Comparison of ENCODE assay signal across 18 mouse cellular contexts in genomic region chr7:24390512-24390911, GRCm38 (mm10). TPM values are rescaled to one million over a fixed set of nuclear protein-coding genes. Genes with fewer than 3 reads are reported as not detected.
A peak's percentile ranks its signal among the peaks of the same experiment; 100 is the strongest.
DNase-seq lines count a peak whose midpoint lies in the region; ATAC-seq and TF ChIP-seq lines count a peak whose summit lies in the region.
"Had no signal": no experiment of that assay in that cellular context is flagged by ENCODE, and none has a peak within 500 bp of the region (broad histone marks: within the 10 kb centered on the region; RNA-seq: fewer than 3 reads in every experiment).

No protein-coding gene starts in this region.

- H3K79me2 ChIP-seq in CH12.LX (replicated peaks; ENCODE audit: control insufficient read depth, extremely low read depth, insufficient read depth, poor library complexity, severe bottlenecking): no peaks in the 10 kb centered on the region

- no peak overlapping the region for H3K9ac ChIP-seq in CH12.LX (ENCODE audit: insufficient read depth, low read depth)
- no peak overlapping the region for H3K9ac ChIP-seq in hindbrain, embryonic 16.5 days (ENCODE audit: low read depth, low read length)
- no peak overlapping the region for H3K9ac ChIP-seq in neural tube, embryonic 14.5 days (replicated peaks; ENCODE audit: low read depth, low read length)
- H3K9ac ChIP-seq: lung, embryonic 14.5 days had no signal

- WGBS in hindbrain, embryonic 16.5 days: 51% methylated on average over 6 of the region's 7 CpGs
- 23% methylated on average over 7 of the region's 7 CpGs for WGBS in neural tube, embryonic 14.5 days

- no peak overlapping the region for H3K4me3 ChIP-seq in gastrocnemius, adult 2 months
- no peak overlapping the region for H3K4me3 ChIP-seq in CH12.LX (replicated peaks in 1 of 3; ENCODE audit: low read depth in 2 of 3, low read length in 2 of 3, poor library complexity in 1 of 3)
- H3K4me3 ChIP-seq in hindbrain, embryonic 16.5 days (ENCODE audit: low read length): no peak overlapping the region
- H3K4me3 ChIP-seq in neural tube, embryonic 14.5 days (ENCODE audit: low read depth, low read length): no peak overlapping the region

- no peak overlapping the region for H3K4me2 ChIP-seq in CH12.LX (ENCODE audit: insufficient read depth, low read depth, poor library complexity, severe bottlenecking)
- H3K4me2 ChIP-seq in hindbrain, embryonic 16.5 days (ENCODE audit: low read length): peak overlapping the region; percentile 28; the same call in 1 of the 2 replicates
- peak overlapping the region; percentile 34; the same call in 1 of the 2 replicates for H3K4me2 ChIP-seq in neural tube, embryonic 14.5 days (ENCODE audit: low read depth, low read length)
- H3K4me2 ChIP-seq: midbrain, embryonic 11.5 days had no signal

- TF ChIP-seq RAD21 in CH12.LX (IDR thresholded peaks at IDR 0.05; ENCODE audit: low read depth, low read length): no peak

- peaks cover 0 to 2% of the 10 kb centered on the region in 2 experiments for H3K36me3 ChIP-seq in CH12.LX (replicated peaks in 1 of 2; ENCODE audit: control insufficient read depth in 1 of 2, insufficient read depth in 1 of 2, low read length in 1 of 2)
- H3K36me3 ChIP-seq in hindbrain, embryonic 16.5 days (ENCODE audit: control insufficient read depth, insufficient read depth, low read length): no peaks in the 10 kb centered on the region
- no peaks in the 10 kb centered on the region for H3K36me3 ChIP-seq in neural tube, embryonic 14.5 days (ENCODE audit: control insufficient read depth, insufficient read depth, low read length)

- no peak for DNase-seq in gastrocnemius, adult 2 months
- DNase-seq in gastrocnemius, postnatal 4 days (ENCODE audit: low spot score in 2 of 2): no peak
- DNase-seq in CH12.LX (ENCODE audit: extremely low read depth): peak; percentile 40
- no peak for DNase-seq in cerebellum, adult 8-10 months
- DNase-seq in natural killer cell, adult 2 months (ENCODE audit: low spot score in 2 of 2): no peak
- DNase-seq in left cerebral cortex, postnatal 36 days (ENCODE audit: low spot score in 2 of 2): no peak
- DNase-seq: cerebellum, adult 11 months; heart, adult 18-20 months; heart, postnatal 10 days; kidney, adult 11 months had no signal

- in situ Hi-C loops in CH12.LX (cut with MboI; ENCODE audit: low pct_ligation_motif_present, low pct_unique_long_range_greater_than_20kb, low sequenced_read_pairs): loop anchor here (25.0 kb wide), 1 partner anchor 428 kb away; the partner anchor contains the start of genes Vmn1r180 and Vmn1r181

- no peaks in the 10 kb centered on the region for H3K27me3 ChIP-seq in CH12.LX (replicated peaks)
- H3K27me3 ChIP-seq in hindbrain, embryonic 16.5 days (replicated peaks; ENCODE audit: control insufficient read depth, insufficient read depth, low read length): no peaks in the 10 kb centered on the region
- H3K27me3 ChIP-seq in neural tube, embryonic 14.5 days (ENCODE audit: control insufficient read depth, insufficient read depth, low read length): no peaks in the 10 kb centered on the region

- peaks cover 15 to 47% of the 10 kb centered on the region in 2 experiments for H3K4me1 ChIP-seq in CH12.LX (ENCODE audit: control insufficient read depth in 1 of 2, insufficient read depth in 2 of 2)
- peaks cover 3% of the 10 kb centered on the region; the same call in 1 of the 2 replicates for H3K4me1 ChIP-seq in hindbrain, embryonic 16.5 days (ENCODE audit: control insufficient read depth, insufficient read depth, low read depth, low read length)
- H3K4me1 ChIP-seq in neural tube, embryonic 14.5 days (ENCODE audit: control insufficient read depth, insufficient read depth, low read length): peaks cover 2% of the 10 kb centered on the region; the same call in 1 of the 2 replicates

- H3K9me3 ChIP-seq in CH12.LX (replicated peaks; ENCODE audit: low read length): no peaks in the 10 kb centered on the region
- no peaks in the 10 kb centered on the region for H3K9me3 ChIP-seq in hindbrain, embryonic 16.5 days (ENCODE audit: control insufficient read depth, low read length)
- no peaks in the 10 kb centered on the region for H3K9me3 ChIP-seq in neural tube, embryonic 14.5 days (ENCODE audit: control insufficient read depth, low read length)

- TF ChIP-seq CTCF in gastrocnemius, adult 2 months (IDR thresholded peaks at IDR 0.05): no peak
- no peak for TF ChIP-seq CTCF in CH12.LX (conservative IDR thresholded peaks at IDR 0.05 in 1 of 2, IDR thresholded peaks at IDR 0.05 in 1 of 2; ENCODE audit: low read depth in 2 of 2, low read length in 2 of 2)

- TF ChIP-seq EP300 in CH12.LX (IDR thresholded peaks at IDR 0.05; ENCODE audit: low read length): no peak

- dilution Hi-C loops in CH12.LX (cut with MboI; ENCODE audit: extremely low pct_ligation_motif_present, extremely low pct_unique_long_range_greater_than_20kb, low sequenced_read_pairs): no loop called here

- TF ChIP-seq POLR2A in CH12.LX (IDR thresholded peaks at IDR 0.05; ENCODE audit: low read depth, low read length): no peak

- no peak for ATAC-seq in hindbrain, embryonic 16.5 days
- peak; percentile 35 for ATAC-seq in neural tube, embryonic 14.5 days (ENCODE audit: low read depth)

- intact Hi-C loops in gastrocnemius, adult 2 months (cut with DNase I): no loop called here
- intact Hi-C loops in left cerebral cortex, postnatal 36 days (cut with DNase I): no loop called here

- peak overlapping the region; percentile 80 for H3K27ac ChIP-seq in gastrocnemius, adult 2 months
- no peak overlapping the region for H3K27ac ChIP-seq in CH12.LX (ENCODE audit: insufficient read depth, low read depth)
- no peak overlapping the region for H3K27ac ChIP-seq in hindbrain, embryonic 16.5 days (ENCODE audit: low read depth, low read length)
- H3K27ac ChIP-seq in neural tube, embryonic 14.5 days (ENCODE audit: low read depth, low read length): peak overlapping the region; percentile 25; the same call in 1 of the 2 replicates

TF ChIP-seq in CH12.LX, 34 proteins besides CTCF, POLR2A, EP300 and RAD21:
- TF ChIP-seq POLR2AphosphoS2 (IDR thresholded peaks at IDR 0.05; ENCODE audit: low read depth, low read length) (no peak), MYC (IDR thresholded peaks at IDR 0.05; ENCODE audit: low read depth, low read length) (no peak), GABPA (IDR thresholded peaks at IDR 0.05; ENCODE audit: insufficient replicate concordance, low read depth, low read length) (no peak), USF1 (IDR thresholded peaks at IDR 0.05; ENCODE audit: low read depth, low read length) (no peak), BHLHE40 (IDR thresholded peaks at IDR 0.05; ENCODE audit: low read depth, low read length) (peak; percentile 79), ZC3H11A (IDR thresholded peaks at IDR 0.05; ENCODE audit: low read depth, low read length) (no peak)
TF ChIP-seq in CH12.LX: peak in this region for 1.

RNA-seq across cellular contexts. Expression of gene Smg9, which starts 8.9 kb away (rescaled TPM):
- total RNA-seq in gastrocnemius, adult 2 months (2021): 10 to 100 TPM in 1 of 2 experiments, 1 to 10 TPM in 1; 9.4 to 10.2 TPM
- total RNA-seq in gastrocnemius, postnatal 4 days (2021): 10 to 100 TPM; 18.1 to 21.1 TPM
- total RNA-seq in CH12.LX (2012; rRNA removed) (19.1 and 20.5 TPM in 2 replicates), CH12.LX (2014; rRNA removed) (16.9 and 19.9 TPM in 2 replicates)
- polyA plus RNA-seq in CH12.LX (2012; ENCODE audit: insufficient read length, low read depth): 24.6 and 26.8 TPM in 2 replicates
- 38.2 and 38.9 TPM in 2 replicates for polyA plus RNA-seq in hindbrain, embryonic 16.5 days (2015; fragmentation: Nextera tagmentation; extraction: Ambion mirVana)
- polyA plus RNA-seq in neural tube, embryonic 14.5 days (2014; fragmentation: Nextera tagmentation; extraction: Ambion mirVana): 32.9 and 34.9 TPM in 2 replicates
- total RNA-seq in left cerebral cortex, postnatal 36 days (2021): 10 to 100 TPM; 39.6 to 51.1 TPM

RNA-seq across cellular contexts. Expression of gene Kcnn4, which starts 20.4 kb away (rescaled TPM):
- total RNA-seq in gastrocnemius, adult 2 months (2021): under 1 TPM; 0.25 to 0.64 TPM
- under 1 TPM; 0.61 to 0.93 TPM for total RNA-seq in gastrocnemius, postnatal 4 days (2021)
- 7.6 and 10.5 TPM in 2 replicates for total RNA-seq in CH12.LX (2012; rRNA removed)
- 12.9 and 14.3 TPM in 2 replicates for total RNA-seq in CH12.LX (2014; rRNA removed)
- 8.2 and 10.6 TPM in 2 replicates for polyA plus RNA-seq in CH12.LX (2012; ENCODE audit: insufficient read length, low read depth)
- 2.5 and 3.2 TPM in 2 replicates for polyA plus RNA-seq in hindbrain, embryonic 16.5 days (2015; fragmentation: Nextera tagmentation; extraction: Ambion mirVana)
- polyA plus RNA-seq in neural tube, embryonic 14.5 days (2014; fragmentation: Nextera tagmentation; extraction: Ambion mirVana): 2.0 and 2.1 TPM in 2 replicates
- total RNA-seq in left cerebral cortex, postnatal 36 days (2021): under 1 TPM; 0.42 to 0.77 TPM

RNA-seq across cellular contexts. Expression of gene Lypd5, which starts 41.5 kb away (rescaled TPM):
- total RNA-seq in gastrocnemius, adult 2 months (2021): not detected
- not detected for total RNA-seq in gastrocnemius, postnatal 4 days (2021)
- not detected in 2 replicates for total RNA-seq in CH12.LX (2012; rRNA removed)
- total RNA-seq in CH12.LX (2014; rRNA removed): not detected in 2 replicates
- polyA plus RNA-seq in CH12.LX (2012; ENCODE audit: insufficient read length, low read depth): not detected in 2 replicates
- polyA plus RNA-seq in hindbrain, embryonic 16.5 days (2015; fragmentation: Nextera tagmentation; extraction: Ambion mirVana): not detected in 2 replicates
- not detected in 2 replicates for polyA plus RNA-seq in neural tube, embryonic 14.5 days (2014; fragmentation: Nextera tagmentation; extraction: Ambion mirVana)
- total RNA-seq in left cerebral cortex, postnatal 36 days (2021): not detected
- total RNA-seq: adrenal gland, postnatal 4 days; ES-E14; heart, adult 18-20 months; heart, postnatal 10 days; layer of hippocampus, adult 8-10 months had no signal
- polyA plus RNA-seq: lung, embryonic 14.5 days; midbrain, embryonic 11.5 days had no signal

RNA-seq across cellular contexts. Expression of gene Tescl, which starts 56.8 kb away (rescaled TPM):
- not detected for total RNA-seq in gastrocnemius, adult 2 months (2021)
- under 1 TPM in 1 of 2 experiments, not detected in 1; 0.31 TPM for total RNA-seq in gastrocnemius, postnatal 4 days (2021)
- total RNA-seq in CH12.LX (2012; rRNA removed): not detected in 2 replicates
- not detected in 2 replicates for total RNA-seq in CH12.LX (2014; rRNA removed)
- polyA plus RNA-seq in CH12.LX (2012; ENCODE audit: insufficient read length, low read depth): not detected in 2 replicates
- polyA plus RNA-seq in hindbrain, embryonic 16.5 days (2015; fragmentation: Nextera tagmentation; extraction: Ambion mirVana): 0.25 and 0.44 TPM in 2 replicates
- 0.32 and 0.99 TPM in 2 replicates for polyA plus RNA-seq in neural tube, embryonic 14.5 days (2014; fragmentation: Nextera tagmentation; extraction: Ambion mirVana)
- not detected for total RNA-seq in left cerebral cortex, postnatal 36 days (2021)
- total RNA-seq: layer of hippocampus, adult 8-10 months; left cerebral cortex, postnatal 10 days had no signal
- polyA plus RNA-seq: lung, embryonic 14.5 days; midbrain, embryonic 11.5 days had no signal

Comparison
In these comparisons a context has a peak if more than half of its experiments do, and no peak if none do; other contexts are left out.
1. H3K27ac ChIP-seq: peak in gastrocnemius, adult 2 months (single experiment) and neural tube, embryonic 14.5 days (single experiment); none in CH12.LX (single experiment) and hindbrain, embryonic 16.5 days (single experiment).
2. RNA of gene Kcnn4, which starts 20.4 kb away (total RNA-seq): 7.6 to 14.3 TPM in CH12.LX; 0.61 to 0.93 TPM in gastrocnemius, postnatal 4 days, 0.42 to 0.77 TPM in left cerebral cortex, postnatal 36 days and 0.25 to 0.64 TPM in gastrocnemius, adult 2 months; every median in the first group is over 4 times any median in the second.